Mouse (Mus musculus): Measurements from ENCODE around the gene Gm6309.
"Not testable (repeated sequence)": the region's sequence is repeated elsewhere in the genome, so short reads cannot be mapped to it uniquely, and the experiment has no call there.

Gene Gm6309

GRCm38 (mm10) chr5:146170621-146171020 lies at the start of gene Gm6309:
Gene Gm6309 (minus strand): TSS chr5:146170721.
- DNase-seq (ENCODE audit: low read depth in 1 of 2, low spot score in 2 of 2): not testable (repeated sequence)

- DNase-seq (ENCODE audit: low read depth in 1 of 2, low spot score in 2 of 2): no peak
Observed at GRCm38 (mm10) chr5:146205537-146205936, 35.0 kb upstream of the Gm6309 start.

GRCm38 (mm10) chr5:146203921-146204320 lies 33.4 kb upstream of the Gm6309 start:
- no peak for DNase-seq (ENCODE audit: low read depth in 1 of 2, low spot score in 2 of 2)

GRCm38 (mm10) chr5:146200580-146200979 lies 30.1 kb upstream of the Gm6309 start:
- DNase-seq (ENCODE audit: low read depth in 1 of 2, low spot score in 2 of 2): no peak

- DNase-seq (ENCODE audit: low read depth in 1 of 2, low spot score in 2 of 2): no peak
Observed at GRCm38 (mm10) chr5:146199540-146199939, 29.0 kb upstream of the Gm6309 start.

- no peak for DNase-seq (ENCODE audit: low read depth in 1 of 2, low spot score in 2 of 2)
Observed at GRCm38 (mm10) chr5:146199073-146199472, 28.6 kb upstream of the Gm6309 start.

GRCm38 (mm10) chr5:146193360-146193759 lies 22.8 kb upstream of the Gm6309 start:
- DNase-seq (ENCODE audit: low read depth in 1 of 2, low spot score in 2 of 2): no peak

GRCm38 (mm10) chr5:146190501-146191269 lies 20.2 kb upstream of the Gm6309 start:
- no peak for DNase-seq (ENCODE audit: low read depth in 1 of 2, low spot score in 2 of 2)

- DNase-seq (ENCODE audit: low read depth in 1 of 2, low spot score in 2 of 2): no peak
Observed at GRCm38 (mm10) chr5:146190093-146190492, 19.6 kb upstream of the Gm6309 start.

- no peak for DNase-seq (ENCODE audit: low read depth in 1 of 2, low spot score in 2 of 2)
Observed at GRCm38 (mm10) chr5:146188712-146189111, 18.2 kb upstream of the Gm6309 start.

- no peak for DNase-seq (ENCODE audit: low read depth in 1 of 2, low spot score in 2 of 2)
Observed at GRCm38 (mm10) chr5:146188144-146188543, 17.6 kb upstream of the Gm6309 start.

GRCm38 (mm10) chr5:146187441-146187840 lies 16.9 kb upstream of the Gm6309 start:
- DNase-seq (ENCODE audit: low read depth in 1 of 2, low spot score in 2 of 2): peak in 1 of 2 experiments; percentile 12

- not testable (repeated sequence) for DNase-seq (ENCODE audit: low read depth in 1 of 2, low spot score in 2 of 2)
Observed at GRCm38 (mm10) chr5:146185204-146185603, 14.7 kb upstream of the Gm6309 start, which contains the start of gene 1700001J03Rik. Gene 1700001J03Rik (minus strand): TSS chr5:146185304.

GRCm38 (mm10) chr5:146172744-146173143 lies 2.2 kb upstream of the Gm6309 start:
- DNase-seq (ENCODE audit: low read depth in 1 of 2, low spot score in 2 of 2): not testable (repeated sequence)

- not testable (repeated sequence) for DNase-seq (ENCODE audit: low read depth in 1 of 2, low spot score in 2 of 2)
Observed at GRCm38 (mm10) chr5:146160439-146160838, 10.1 kb downstream of the Gm6309 start, which contains the start of gene Gm5565. Gene Gm5565 (minus strand): TSS chr5:146160539.

GRCm38 (mm10) chr5:146158326-146158725 lies 12.2 kb downstream of the Gm6309 start:
- not testable (repeated sequence) for DNase-seq (ENCODE audit: low read depth in 1 of 2, low spot score in 2 of 2)

GRCm38 (mm10) chr5:146150454-146150853 lies 20.1 kb downstream of the Gm6309 start:
- no peak for DNase-seq (ENCODE audit: low read depth in 1 of 2, low spot score in 2 of 2)

- DNase-seq (ENCODE audit: low read depth in 1 of 2, low spot score in 2 of 2): no peak
Observed at GRCm38 (mm10) chr5:146147903-146148302, 22.6 kb downstream of the Gm6309 start.
